Mouse (Mus musculus): ENCODE data around the gene Tnfsf13. TPM values are rescaled to one million over a fixed set of nuclear protein-coding genes. Genes with fewer than 3 reads are reported as not detected.

The Tnfsf13 gene
- total RNA-seq, 2 experiments from 2014 or later = 5.0 to 23.0 TPM

DNA sequence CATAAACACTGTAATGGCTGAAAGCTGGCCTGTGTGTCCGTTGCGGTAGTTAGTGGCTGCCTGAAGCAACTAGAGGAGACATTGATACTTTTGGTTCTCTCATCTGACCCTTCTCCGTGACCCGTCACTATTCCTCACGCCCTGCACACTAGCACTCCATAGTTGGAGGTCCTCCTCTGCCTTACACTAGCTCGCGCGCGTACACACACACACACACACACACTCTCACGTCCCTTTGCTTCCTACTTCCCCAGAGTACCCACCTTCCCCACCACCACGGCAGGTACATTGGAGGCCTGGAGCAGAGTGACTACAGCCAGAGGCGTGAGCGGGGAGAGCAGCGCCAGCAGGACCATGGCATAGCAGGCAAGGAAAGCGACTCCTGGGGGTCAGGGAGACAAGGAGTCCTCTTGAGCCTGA is 28.1 kb downstream of the Tnfsf13 start:
- no peak for ATAC-seq (replicated peaks; ENCODE audit: low FRiP score, low TSS enrichment, poor library complexity, severe bottlenecking)

DNA sequence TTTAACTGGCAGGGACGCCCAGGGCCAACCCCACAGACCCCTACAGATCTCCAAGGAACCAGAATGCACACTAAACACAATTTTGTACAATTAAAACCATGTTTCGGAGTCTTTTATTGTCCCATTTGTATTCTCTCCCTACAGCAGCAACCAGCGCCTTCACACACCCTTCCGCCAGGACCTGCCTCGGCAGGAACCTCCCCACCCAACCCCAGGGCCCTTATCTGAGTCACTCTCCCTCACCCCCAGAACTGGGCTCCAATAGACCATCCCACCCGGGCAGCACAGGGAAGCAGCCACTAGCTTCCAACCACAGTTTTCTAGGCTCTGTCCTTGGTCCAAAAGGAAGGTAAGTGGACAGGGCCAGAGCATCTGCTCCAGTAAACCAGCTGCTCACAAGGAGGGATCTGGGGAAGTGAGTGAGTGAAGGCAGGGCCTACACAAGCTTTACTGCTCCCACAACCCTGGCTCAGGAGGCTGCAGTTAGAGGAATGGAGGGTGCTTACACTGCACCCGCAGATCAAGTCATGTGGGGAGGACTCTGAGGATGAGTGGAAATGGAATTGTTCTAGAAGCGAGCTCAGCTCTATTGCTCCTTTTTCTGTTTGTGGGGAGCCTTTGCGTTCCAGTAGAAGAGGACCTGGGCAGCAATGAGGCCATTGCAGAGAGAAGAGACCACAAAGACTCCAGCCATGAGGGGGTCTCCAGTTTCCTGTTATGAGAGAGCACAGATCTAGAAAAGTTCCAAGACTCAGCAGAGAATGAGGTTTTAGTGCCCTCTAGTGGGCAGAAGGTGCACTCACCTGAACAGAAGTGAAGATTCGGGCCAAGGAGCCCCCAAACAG is 28.7 kb downstream of the Tnfsf13 start:
- ATAC-seq (replicated peaks; ENCODE audit: low FRiP score, low TSS enrichment, poor library complexity, severe bottlenecking) = 0 out of 2 replicates have a peak, but pooled peaks have one; percentile 30

GRCm38 (mm10) chr11:69656065-69656455 is 29.5 kb downstream of the Tnfsf13 start:
- no peak for ATAC-seq (replicated peaks; ENCODE audit: low FRiP score, low TSS enrichment, poor library complexity, severe bottlenecking)

- peak; percentile 41; the same call in 1 of the 2 replicates for ATAC-seq (replicated peaks; ENCODE audit: low FRiP score, low TSS enrichment, poor library complexity, severe bottlenecking)
These were observed 30.1 kb downstream of the Tnfsf13 start, which contains the start of gene Sox15 for GRCm38 (mm10) chr11:69655264-69656064. Sox15 (plus strand) TSS chr11:69655314.

GRCm38 (mm10) chr11:69654760-69655159 is 30.8 kb downstream of the Tnfsf13 start:
- ATAC-seq (replicated peaks; ENCODE audit: low FRiP score, low TSS enrichment, poor library complexity, severe bottlenecking) = no peak

DNA sequence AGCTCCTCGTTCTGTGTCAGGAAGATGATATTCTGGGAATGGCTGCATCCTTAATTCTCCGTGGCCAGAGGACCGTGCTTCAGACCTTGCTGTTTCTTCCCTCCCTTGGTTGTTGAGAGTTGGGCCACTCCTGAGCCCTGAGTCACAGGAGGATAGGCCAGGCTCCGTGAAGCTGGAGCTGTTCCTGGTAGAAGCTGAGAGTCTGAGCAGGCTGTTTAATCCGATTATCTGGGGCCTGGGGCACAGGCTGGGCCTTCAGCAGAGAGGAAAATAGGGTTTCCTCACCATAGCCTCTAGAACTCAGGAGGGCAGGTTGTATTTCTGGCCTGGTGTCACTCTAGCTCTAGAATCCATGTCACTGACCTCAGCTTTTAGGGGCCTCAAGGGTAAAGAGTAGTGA is 32.2 kb downstream of the Tnfsf13 start:
- ATAC-seq (replicated peaks; ENCODE audit: low FRiP score, low TSS enrichment, poor library complexity, severe bottlenecking) = no peak

DNA sequence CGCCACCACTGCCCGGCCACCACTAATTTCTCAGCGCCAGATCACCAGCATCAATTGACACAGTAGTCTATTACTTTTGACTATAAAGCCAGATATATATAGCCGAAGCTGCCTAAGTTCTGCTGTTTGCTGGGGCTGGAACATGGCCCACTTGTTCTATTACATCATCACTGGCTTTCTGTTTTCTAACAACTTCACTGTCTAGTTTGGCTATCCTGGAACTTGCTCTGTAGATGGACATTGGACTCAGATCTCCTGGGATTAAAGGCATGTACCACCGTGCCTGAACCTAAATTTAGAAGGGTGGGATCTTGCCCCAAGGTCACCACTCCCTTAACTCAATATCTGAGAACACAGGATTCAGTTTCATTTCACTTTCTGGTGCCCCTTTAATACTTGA is 39.7 kb downstream of the Tnfsf13 start:
- no peak for ATAC-seq (replicated peaks; ENCODE audit: low FRiP score, low TSS enrichment, poor library complexity, severe bottlenecking)

GRCm38 (mm10) chr11:69635471-69635870 is 50.1 kb downstream of the Tnfsf13 start:
- ATAC-seq (replicated peaks; ENCODE audit: low FRiP score, low TSS enrichment, poor library complexity, severe bottlenecking) = no peak

GRCm38 (mm10) chr11:69633128-69633866 is 52.3 kb downstream of the Tnfsf13 start:
- peak; percentile 16; the same call in 1 of the 2 replicates for ATAC-seq (replicated peaks; ENCODE audit: low FRiP score, low TSS enrichment, poor library complexity, severe bottlenecking)

Other genes starting within 250 kb of the Tnfsf13 start
Only the 30 nearest of the 35 such genes appear.
- gene Dnah2, start 136.7 kb downstream of the Tnfsf13 start, total RNA-seq (2014; fragmentation: Nextera tagmentation) = not detected in 2 replicates
- gene Dnah2, start 136.7 kb downstream of the Tnfsf13 start, total RNA-seq (2017) = not detected in 2 replicates
- gene Efnb3, start 125.6 kb downstream of the Tnfsf13 start, total RNA-seq (2014; fragmentation: Nextera tagmentation) = 1.3 and 3.0 TPM in 2 replicates
- gene Efnb3, start 125.6 kb downstream of the Tnfsf13 start, total RNA-seq (2017) = 0.50 and 0.52 TPM in 2 replicates
- gene Wrap53, start 105.5 kb downstream of the Tnfsf13 start, total RNA-seq (2014; fragmentation: Nextera tagmentation) = 36.5 and 51.0 TPM in 2 replicates
- gene Wrap53, start 105.5 kb downstream of the Tnfsf13 start, total RNA-seq (2017) = 9.6 and 14.5 TPM in 2 replicates
- gene Trp53, start 105.4 kb downstream of the Tnfsf13 start, total RNA-seq (2014; fragmentation: Nextera tagmentation) = 286 and 348 TPM in 2 replicates
- 59.0 and 109 TPM in 2 replicates for gene Trp53, start 105.4 kb downstream of the Tnfsf13 start, total RNA-seq (2017)
- gene Atp1b2, start 79.8 kb downstream of the Tnfsf13 start, total RNA-seq (2014; fragmentation: Nextera tagmentation) = 291 and 408 TPM in 2 replicates
- 32.8 and 68.9 TPM in 2 replicates for gene Atp1b2, start 79.8 kb downstream of the Tnfsf13 start, total RNA-seq (2017)
- not detected in 2 replicates for gene Shbg, start 67.9 kb downstream of the Tnfsf13 start, total RNA-seq (2014; fragmentation: Nextera tagmentation)
- not detected in 2 replicates for gene Shbg, start 67.9 kb downstream of the Tnfsf13 start, total RNA-seq (2017)
- gene Sat2, start 63.8 kb downstream of the Tnfsf13 start, total RNA-seq (2014; fragmentation: Nextera tagmentation) = not detected in 2 replicates
- gene Sat2, start 63.8 kb downstream of the Tnfsf13 start, total RNA-seq (2017) = not detected in 2 replicates
- gene Fxr2, start 52.8 kb downstream of the Tnfsf13 start, total RNA-seq (2014; fragmentation: Nextera tagmentation) = 67.4 and 83.1 TPM in 2 replicates
- gene Fxr2, start 52.8 kb downstream of the Tnfsf13 start, total RNA-seq (2017) = 36.4 and 45.6 TPM in 2 replicates
- 0.45 TPM in 1 of 2 replicates, not detected in the other for gene Sox15, start 30.5 kb downstream of the Tnfsf13 start, total RNA-seq (2014; fragmentation: Nextera tagmentation)
- gene Sox15, start 30.5 kb downstream of the Tnfsf13 start, total RNA-seq (2017) = not detected in 2 replicates
- 47.6 and 58.3 TPM in 2 replicates for gene Mpdu1, start 23.1 kb downstream of the Tnfsf13 start, total RNA-seq (2014; fragmentation: Nextera tagmentation)
- 40.6 and 41.1 TPM in 2 replicates for gene Mpdu1, start 23.1 kb downstream of the Tnfsf13 start, total RNA-seq (2017)
- 5.1 and 6.3 TPM in 2 replicates for gene Cd68, start 19.6 kb downstream of the Tnfsf13 start, total RNA-seq (2014; fragmentation: Nextera tagmentation)
- 3.4 and 6.5 TPM in 2 replicates for gene Cd68, start 19.6 kb downstream of the Tnfsf13 start, total RNA-seq (2017)
- gene Eif4a1, start 13.4 kb downstream of the Tnfsf13 start, total RNA-seq (2014; fragmentation: Nextera tagmentation) = 918 and 983 TPM in 2 replicates
- gene Eif4a1, start 13.4 kb downstream of the Tnfsf13 start, total RNA-seq (2017) = 973 and 1,155 TPM in 2 replicates
- 96.1 and 117 TPM in 2 replicates for gene Senp3, start 3.7 kb downstream of the Tnfsf13 start, total RNA-seq (2014; fragmentation: Nextera tagmentation)
- 98.4 and 120 TPM in 2 replicates for gene Senp3, start 3.7 kb downstream of the Tnfsf13 start, total RNA-seq (2017)
- gene Tnfsf12, start 10.1 kb upstream of the Tnfsf13 start, total RNA-seq (2014; fragmentation: Nextera tagmentation) = 4.7 TPM in 1 of 2 replicates, not detected in the other
- gene Tnfsf12, start 10.1 kb upstream of the Tnfsf13 start, total RNA-seq (2017) = 0.47 TPM in 1 of 2 replicates, not detected in the other
- 0.20 TPM in 1 of 2 replicates, not detected in the other for gene Tnfsfm13, start 10.3 kb upstream of the Tnfsf13 start, total RNA-seq (2014; fragmentation: Nextera tagmentation)
- 0.80 and 1.4 TPM in 2 replicates for gene Tnfsfm13, start 10.3 kb upstream of the Tnfsf13 start, total RNA-seq (2017)
- 106 TPM in 2 replicates for gene Polr2a, start 72.9 kb upstream of the Tnfsf13 start, total RNA-seq (2014; fragmentation: Nextera tagmentation)
- 11.9 and 26.6 TPM in 2 replicates for gene Polr2a, start 72.9 kb upstream of the Tnfsf13 start, total RNA-seq (2017)
- not detected in 2 replicates for gene Slc35g3, start 76.2 kb upstream of the Tnfsf13 start, total RNA-seq (2014; fragmentation: Nextera tagmentation)
- gene Slc35g3, start 76.2 kb upstream of the Tnfsf13 start, total RNA-seq (2017) = not detected in 2 replicates
- 2.8 and 4.0 TPM in 2 replicates for gene Zbtb4, start 80.1 kb upstream of the Tnfsf13 start, total RNA-seq (2014; fragmentation: Nextera tagmentation)
- gene Zbtb4, start 80.1 kb upstream of the Tnfsf13 start, total RNA-seq (2017) = 1.1 and 2.1 TPM in 2 replicates
- 2.3 TPM in 1 of 2 replicates, not detected in the other for gene Chrnb1, start 110.2 kb upstream of the Tnfsf13 start, total RNA-seq (2014; fragmentation: Nextera tagmentation)
- gene Chrnb1, start 110.2 kb upstream of the Tnfsf13 start, total RNA-seq (2017) = 0.28 and 1.9 TPM in 2 replicates
- 0.57 and 0.63 TPM in 2 replicates for gene Fgf11, start 116.1 kb upstream of the Tnfsf13 start, total RNA-seq (2014; fragmentation: Nextera tagmentation)
- gene Fgf11, start 116.1 kb upstream of the Tnfsf13 start, total RNA-seq (2017) = 2.3 TPM in 1 of 2 replicates, not detected in the other
- gene Tmem102, start 119.8 kb upstream of the Tnfsf13 start, total RNA-seq (2014; fragmentation: Nextera tagmentation) = not detected in 2 replicates
- gene Tmem102, start 119.8 kb upstream of the Tnfsf13 start, total RNA-seq (2017) = not detected in 2 replicates
- not detected in 2 replicates for gene Gm39566, start 129.5 kb upstream of the Tnfsf13 start, total RNA-seq (2014; fragmentation: Nextera tagmentation)
- not detected in 2 replicates for gene Gm39566, start 129.5 kb upstream of the Tnfsf13 start, total RNA-seq (2017)
- gene Spem2, start 132.7 kb upstream of the Tnfsf13 start, total RNA-seq (2014; fragmentation: Nextera tagmentation) = not detected in 2 replicates
- gene Spem2, start 132.7 kb upstream of the Tnfsf13 start, total RNA-seq (2017) = not detected in 2 replicates
- gene Spem1, start 136.4 kb upstream of the Tnfsf13 start, total RNA-seq (2014; fragmentation: Nextera tagmentation) = not detected in 2 replicates
- not detected in 2 replicates for gene Spem1, start 136.4 kb upstream of the Tnfsf13 start, total RNA-seq (2017)
- gene Nlgn2, start 152.0 kb upstream of the Tnfsf13 start, total RNA-seq (2014; fragmentation: Nextera tagmentation) = 7.9 and 8.3 TPM in 2 replicates
- gene Nlgn2, start 152.0 kb upstream of the Tnfsf13 start, total RNA-seq (2017) = 2.9 and 3.8 TPM in 2 replicates
- gene Tmem256, start 152.7 kb upstream of the Tnfsf13 start, total RNA-seq (2014; fragmentation: Nextera tagmentation) = 166 and 210 TPM in 2 replicates
- gene Tmem256, start 152.7 kb upstream of the Tnfsf13 start, total RNA-seq (2017) = 64.8 and 66.7 TPM in 2 replicates
- 54.7 and 61.3 TPM in 2 replicates for gene Plscr3, start 160.6 kb upstream of the Tnfsf13 start, total RNA-seq (2014; fragmentation: Nextera tagmentation)
- gene Plscr3, start 160.6 kb upstream of the Tnfsf13 start, total RNA-seq (2017) = 14.5 and 14.8 TPM in 2 replicates
- 0.48 TPM in 1 of 2 replicates, not detected in the other for gene Tnk1, start 172.9 kb upstream of the Tnfsf13 start, total RNA-seq (2014; fragmentation: Nextera tagmentation)
- gene Tnk1, start 172.9 kb upstream of the Tnfsf13 start, total RNA-seq (2017) = 0.34 TPM in 1 of 2 replicates, not detected in the other
- not detected in 2 replicates for gene Tmem95, start 192.2 kb upstream of the Tnfsf13 start, total RNA-seq (2014; fragmentation: Nextera tagmentation)
- gene Tmem95, start 192.2 kb upstream of the Tnfsf13 start, total RNA-seq (2017) = not detected in 2 replicates
- 0.54 and 0.79 TPM in 2 replicates for gene Kctd11, start 195.6 kb upstream of the Tnfsf13 start, total RNA-seq (2014; fragmentation: Nextera tagmentation)
- gene Kctd11, start 195.6 kb upstream of the Tnfsf13 start, total RNA-seq (2017) = 1.3 TPM in 1 of 2 replicates, not detected in the other